Mouse (Mus musculus) urinary bladder, adult 18-20 months (tissue): Measurements from ENCODE around the gene 4930550C14Rik.
A peak's percentile ranks its signal among the peaks of the same experiment; 100 is the strongest.

Experiments used
- DNase-seq, 2 experiments: peaks; one replicate each; pipeline ENCODE4 v3.0.0; 2022; ENCODE audit warnings: low spot score in 2 of 2, mixed read lengths in 2 of 2

Gene 4930550C14Rik

GRCm38 (mm10) chr9:53404050-53404752 is 2.1 kb downstream of the 4930550C14Rik start:
- no peak for DNase-seq

DNA sequence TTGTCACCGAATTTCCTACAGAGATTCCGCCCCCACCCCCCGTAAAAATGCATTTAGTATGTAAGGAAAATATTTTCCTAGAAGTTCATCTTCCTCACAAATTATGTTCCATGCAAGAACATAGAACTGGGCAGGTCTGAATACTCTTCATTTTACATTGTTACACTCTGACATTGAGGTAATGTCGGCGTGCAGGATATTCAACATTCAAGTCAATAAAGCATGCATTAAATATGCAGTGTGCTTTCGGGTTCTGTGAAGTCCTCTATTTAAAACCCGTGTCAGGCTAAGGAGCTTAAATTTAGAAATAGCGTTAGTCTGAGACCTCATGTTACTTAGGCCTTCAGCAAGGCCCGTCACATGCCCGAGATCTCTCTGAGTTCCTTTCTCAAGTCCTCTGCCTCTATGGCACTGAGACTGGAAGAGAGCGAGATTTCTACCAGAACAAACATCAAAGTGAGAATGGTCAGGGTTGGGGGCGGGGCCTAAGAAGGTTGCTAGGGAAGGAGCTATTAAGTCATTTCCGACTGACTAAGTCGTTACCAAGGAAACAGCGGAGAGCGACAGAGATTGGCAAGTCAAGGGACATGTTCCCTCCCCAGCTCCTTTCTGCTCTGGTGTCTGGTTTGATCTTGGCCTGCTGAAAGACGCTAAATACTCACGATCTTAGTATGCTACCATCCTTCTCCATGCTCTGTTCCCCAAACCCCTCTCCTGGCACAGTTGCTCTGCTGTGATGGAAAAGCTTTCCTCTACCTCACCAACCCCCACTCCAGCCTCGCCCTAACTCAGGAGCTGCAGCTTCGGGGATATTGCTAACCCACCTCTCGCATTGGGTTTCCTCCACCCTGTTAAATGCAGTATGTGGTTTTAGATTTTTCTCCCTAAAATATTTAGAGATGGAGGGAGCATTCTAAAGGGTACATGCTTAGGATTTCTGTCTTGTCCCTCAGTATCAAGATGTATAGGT is 2.9 kb downstream of the 4930550C14Rik start:
- DNase-seq, result peak in 1 of 2 experiments; percentile 44

DNA sequence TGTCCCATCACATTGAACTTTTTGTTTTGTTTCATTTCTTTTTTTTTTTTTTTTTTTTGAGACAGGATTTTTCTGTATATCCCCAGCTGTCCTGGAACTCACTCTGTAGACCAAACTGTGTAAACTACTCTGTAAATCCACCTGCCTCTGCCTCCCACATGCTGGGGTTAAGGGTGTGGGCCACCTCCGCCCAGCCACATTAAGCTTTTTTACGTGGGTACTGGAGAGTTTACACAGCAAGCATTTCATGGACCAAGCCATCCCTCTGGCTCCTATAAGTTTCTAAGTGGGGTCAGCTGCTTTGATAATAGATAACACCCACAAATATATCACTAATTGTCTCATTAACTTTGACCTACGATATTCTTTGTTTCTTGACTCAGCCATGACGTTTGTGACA is 6.4 kb downstream of the 4930550C14Rik start:
- DNase-seq, result no peak

DNA sequence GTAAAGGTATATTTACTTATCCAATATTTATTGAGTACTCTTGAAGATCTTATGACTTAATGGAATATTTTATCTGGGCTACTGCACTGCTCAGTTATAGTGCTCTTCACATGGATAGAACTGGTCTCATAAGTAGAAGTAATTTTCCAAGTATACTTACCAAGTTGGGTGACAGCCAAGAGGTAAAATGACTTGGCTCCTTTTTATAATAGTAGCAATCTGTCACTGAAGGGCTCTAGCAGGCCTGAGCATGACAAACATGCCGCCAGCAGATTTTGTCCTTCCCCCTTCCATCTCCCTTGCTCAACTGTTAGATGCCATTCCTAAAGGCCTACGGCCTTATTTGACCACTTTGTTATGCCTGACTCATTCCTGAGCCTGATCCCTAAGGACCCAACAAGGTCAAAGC is 6.8 kb downstream of the 4930550C14Rik start:
- no peak for DNase-seq

DNA sequence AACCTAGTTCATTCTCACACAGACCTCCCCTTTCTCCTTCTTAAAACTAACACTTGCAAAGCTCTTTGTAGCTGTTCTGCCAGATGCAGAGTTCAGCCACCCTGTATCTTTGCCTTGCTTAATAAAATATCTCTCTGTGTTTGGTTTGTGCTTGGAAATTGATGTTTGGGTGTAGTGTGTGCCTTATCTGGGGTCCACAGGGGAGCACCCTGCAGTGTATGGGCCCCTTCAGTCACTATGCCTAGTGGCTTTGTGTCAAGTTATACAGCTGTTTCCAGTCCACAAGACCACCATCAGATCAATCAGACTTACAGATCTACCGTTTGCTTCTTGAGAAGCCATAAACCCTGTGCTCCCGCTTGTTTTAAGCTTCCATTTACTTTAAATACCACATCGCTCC is 7.3 kb downstream of the 4930550C14Rik start:
- no peak for DNase-seq

DNA sequence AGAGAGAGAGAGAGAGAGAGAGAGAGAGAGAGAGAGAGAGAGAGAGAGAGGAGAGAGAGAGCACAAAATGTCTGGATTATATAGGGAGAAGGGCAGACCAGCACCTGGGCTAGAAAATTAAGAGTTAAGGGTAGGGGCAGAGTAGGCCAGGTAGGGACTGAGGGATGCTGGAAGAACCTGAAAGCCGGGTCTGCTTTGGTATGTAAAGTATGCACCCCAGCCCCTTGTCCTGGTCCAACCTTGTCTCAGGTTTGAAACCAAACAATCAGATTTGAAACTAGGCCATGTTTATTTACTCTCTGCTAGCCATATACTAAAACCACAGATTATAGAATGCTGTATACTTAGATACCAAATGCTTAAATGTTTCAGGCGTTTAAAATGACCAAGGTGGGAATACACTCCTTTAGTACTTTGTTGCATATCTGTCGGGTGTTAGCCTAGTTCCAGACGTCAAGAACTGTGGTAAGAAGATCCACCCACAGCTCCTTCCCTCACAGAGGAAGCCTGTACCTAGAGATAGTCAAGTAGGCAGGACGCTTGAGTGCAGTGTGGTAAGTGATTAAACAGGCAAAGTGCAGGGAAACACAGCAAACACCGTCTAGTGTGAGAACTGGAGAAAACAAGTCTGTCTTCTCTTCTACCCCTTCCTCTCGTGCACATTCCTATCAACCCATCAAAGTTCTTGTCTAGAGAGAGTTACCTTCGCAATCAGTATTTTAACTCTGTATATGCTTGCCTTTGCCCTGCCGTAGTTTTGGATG is 20.2 kb downstream of the 4930550C14Rik start:
- no peak for DNase-seq

DNA sequence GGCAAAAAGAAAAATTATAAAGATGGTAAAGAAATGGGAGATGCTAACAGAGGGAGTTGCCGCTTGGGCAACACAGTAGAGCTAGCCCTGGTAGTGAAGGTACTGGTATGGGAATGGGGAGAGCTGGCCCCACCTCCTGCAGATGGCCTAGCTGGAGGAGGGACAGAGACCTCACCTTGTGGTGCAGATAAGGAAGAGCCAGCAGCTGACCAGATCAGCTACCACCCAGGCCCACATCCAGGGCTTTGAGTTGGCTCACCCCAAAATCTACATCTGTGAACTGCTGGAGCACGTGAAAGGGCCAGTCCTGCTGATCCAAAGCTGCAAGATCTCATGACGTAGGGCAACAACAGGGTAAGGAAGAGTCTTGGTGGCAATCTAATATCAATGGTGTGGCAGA is 24.6 kb downstream of the 4930550C14Rik start:
- no peak for DNase-seq

DNA sequence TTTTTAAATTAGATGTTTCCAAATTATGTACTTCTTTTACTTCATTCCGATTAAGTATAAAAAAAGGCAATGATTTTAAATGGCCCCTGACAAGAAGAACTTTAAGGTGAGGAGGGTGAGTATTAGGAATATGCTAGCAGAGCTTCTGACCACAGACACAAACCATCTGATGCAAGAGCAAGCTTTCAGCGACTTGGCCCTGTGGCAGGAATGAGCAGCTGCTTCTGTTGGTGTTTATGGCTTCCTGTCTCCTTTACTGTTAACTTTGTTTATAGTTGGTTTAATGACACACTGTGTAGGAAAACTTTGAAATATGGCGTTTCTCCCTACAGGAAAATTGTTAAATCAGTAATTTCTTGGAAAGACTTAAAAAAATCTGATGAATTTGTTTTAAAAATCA is 25.5 kb downstream of the 4930550C14Rik start:
- no peak for DNase-seq

DNA sequence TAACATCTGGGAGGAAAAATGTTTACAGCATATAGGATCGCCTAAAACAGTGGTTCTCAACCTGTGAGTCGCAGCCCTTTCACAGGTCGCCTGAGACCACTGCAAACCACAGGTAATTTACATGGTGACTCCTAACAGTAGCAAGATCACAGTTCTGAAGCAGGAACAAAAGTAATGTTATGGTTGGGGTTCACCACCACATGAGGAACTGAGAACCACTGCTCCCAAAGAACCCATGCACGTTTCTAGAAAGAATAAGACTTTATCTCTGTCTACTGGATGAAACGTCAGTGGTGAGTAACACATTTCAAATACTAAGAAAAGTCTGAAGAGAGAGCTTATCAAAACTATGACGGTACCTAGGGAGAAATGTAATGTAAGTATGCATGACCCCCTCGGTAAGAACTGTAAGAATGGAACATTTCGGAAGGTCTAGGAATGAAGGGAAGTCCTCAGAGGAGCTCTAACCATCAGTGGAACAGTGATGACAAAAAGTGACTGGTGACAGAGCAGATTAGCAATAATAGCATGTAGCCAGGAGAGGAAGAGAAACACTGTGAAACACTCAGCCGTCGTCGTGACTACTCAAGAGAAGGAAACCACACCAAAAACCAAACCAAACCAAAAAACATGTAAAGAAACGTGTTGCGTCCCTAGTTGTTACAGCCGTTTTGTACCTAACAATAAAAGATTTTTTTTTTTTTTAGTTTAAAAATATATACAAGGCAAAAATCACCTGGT is 33.9 kb downstream of the 4930550C14Rik start:
- DNase-seq, result no peak

GRCm38 (mm10) chr9:53450609-53451008 is 48.5 kb downstream of the 4930550C14Rik start:
- DNase-seq, result no peak

GRCm38 (mm10) chr9:53452038-53452437 is 49.9 kb downstream of the 4930550C14Rik start:
- no peak for DNase-seq

DNA sequence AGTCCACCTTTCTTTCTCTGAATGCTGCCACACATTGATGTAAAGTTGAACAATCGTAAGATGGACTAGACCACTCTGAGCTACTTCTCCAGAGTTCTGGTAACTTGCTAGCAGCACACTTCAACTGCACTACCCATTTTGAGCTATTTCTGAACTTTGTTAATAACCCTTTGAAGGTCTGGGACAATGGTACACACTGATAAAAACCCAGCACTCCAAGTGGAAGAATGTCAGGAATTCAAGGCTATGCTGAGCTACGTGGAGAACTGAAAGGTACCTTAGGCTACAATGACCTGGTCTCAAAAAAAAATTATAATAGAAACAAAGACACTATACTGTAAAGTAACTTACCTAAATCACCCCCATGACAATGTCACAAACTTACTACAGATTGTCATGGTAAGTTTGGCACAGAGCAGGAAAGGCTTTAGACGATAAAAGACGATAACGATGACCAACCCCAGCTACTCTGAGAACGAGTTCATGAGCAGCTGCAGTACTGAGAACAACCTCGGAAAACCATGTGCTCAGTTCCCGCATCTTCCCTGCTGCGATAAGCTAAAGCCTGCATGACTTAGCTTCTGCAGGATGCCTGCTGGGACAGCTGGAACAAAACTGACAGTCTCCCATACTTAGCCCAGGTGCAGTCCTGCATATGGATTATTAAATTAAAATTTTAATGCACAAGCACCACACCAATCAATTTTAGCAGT is 70.8 kb downstream of the 4930550C14Rik start:
- no peak for DNase-seq
